Mouse (Mus musculus): Measurements from ENCODE around the gene Robo1.

DNA sequence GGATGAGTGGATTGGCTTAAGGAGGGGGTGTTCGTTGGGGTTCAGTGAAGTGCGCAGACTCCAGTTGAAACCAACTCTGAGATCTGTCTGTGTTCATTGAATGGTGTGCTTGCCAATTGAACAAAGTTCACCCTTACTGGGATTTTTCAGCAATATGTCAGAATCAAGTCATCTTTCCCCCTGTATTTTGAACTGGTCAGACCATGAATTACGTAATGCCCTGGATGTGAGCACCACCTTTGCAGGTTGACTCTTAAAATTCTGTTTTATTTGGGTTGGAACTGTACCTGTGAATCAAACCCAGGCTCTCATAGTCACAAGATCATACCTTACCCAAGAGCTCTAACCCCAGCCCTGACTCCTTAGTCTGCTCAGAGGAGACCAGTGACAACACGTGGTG lies 666.6 kb downstream of the Robo1 start:
- no peak for TF ChIP-seq CTCF (IDR thresholded peaks at IDR 0.05; ENCODE audit: low read depth, low read length)
- TF ChIP-seq POLR2AphosphoS5 (IDR thresholded peaks at IDR 0.05; ENCODE audit: insufficient replicate concordance, low read depth, low read length) = no peak
- TF ChIP-seq TAL1 (conservative IDR thresholded peaks at IDR 0.05; ENCODE audit: low read depth, low read length) = no peak
